Mouse (Mus musculus) MEL (cell line): ENCODE data around the gene Cul1.

Experiments
- CHD2 ChIP-seq: IDR thresholded peaks from 2 replicates; pipeline ENCODE4 v1.6.1; 2011; ENCODE audit warnings: low read length, improper control_type of control experiment
- CTCF ChIP-seq, 3 experiments: IDR thresholded peaks in 2 of 3; conservative IDR thresholded peaks in 1 of 3; 2 replicates each; pipeline ENCODE4 v1.5.1; 2011 to 2012; ENCODE audit warnings: low read length in 3 of 3, low read depth in 2 of 3, mild to moderate bottlenecking in 2 of 3, improper control_type of control experiment in 1 of 3, inconsistent platforms in 1 of 3, mixed read lengths in 1 of 3, moderate library complexity in 1 of 3; ENCODE audit not compliant: control insufficient read depth in 1 of 3, insufficient read depth in 1 of 3, poor library complexity in 1 of 3, severe bottlenecking in 1 of 3
- EP300 ChIP-seq, 2 experiments: IDR thresholded peaks; 2 replicates each; pipeline ENCODE4 v1.6.1; 2011; ENCODE audit warnings: improper control_type of control experiment in 2 of 2, low read length in 2 of 2, low read depth in 1 of 2, mild to moderate bottlenecking in 1 of 2
- GATA1 ChIP-seq: IDR thresholded peaks from 2 replicates; pipeline ENCODE4 v1.6.1; 2011; ENCODE audit warnings: low read depth, low read length, improper control_type of control experiment
- JUND ChIP-seq: IDR thresholded peaks from 2 replicates; pipeline ENCODE4 v1.6.1; 2011; ENCODE audit warnings: low read depth, mild to moderate bottlenecking, improper control_type of control experiment, low read length
- MAZ ChIP-seq: IDR thresholded peaks from 2 replicates; pipeline ENCODE4 v1.6.1; 2012; ENCODE audit warnings: low read depth, mild to moderate bottlenecking, inconsistent platforms, low read length, improper control_type of control experiment
- POLR2A ChIP-seq, 2 experiments: IDR thresholded peaks; 2 replicates each; pipeline ENCODE4 v1.6.1; 2011 to 2012; ENCODE audit warnings: low read length in 2 of 2, mild to moderate bottlenecking in 2 of 2, control low read depth in 1 of 2, improper control_type of control experiment in 1 of 2, low read depth in 1 of 2, moderate library complexity in 1 of 2; ENCODE audit not compliant: control insufficient read depth in 1 of 2, insufficient read depth in 1 of 2, poor library complexity in 1 of 2
- RAD21 ChIP-seq: IDR thresholded peaks from 2 replicates; pipeline ENCODE4 v1.6.1; 2011; ENCODE audit warnings: mild to moderate bottlenecking, low read depth, low read length, improper control_type of control experiment
- SMC3 ChIP-seq: IDR thresholded peaks from 2 replicates; pipeline ENCODE4 v1.6.1; 2011; ENCODE audit warnings: low read depth, low read length, improper control_type of control experiment
- TAL1 ChIP-seq: IDR thresholded peaks from 2 replicates; pipeline ENCODE4 v1.6.1; 2012; ENCODE audit warnings: mild to moderate bottlenecking, inconsistent platforms, low read length, moderate library complexity, mixed read lengths
- TBP ChIP-seq: IDR thresholded peaks from 2 replicates; pipeline ENCODE4 v1.8.0; 2011; ENCODE audit warnings: low read depth, low read length, improper control_type of control experiment
- TCF12 ChIP-seq: IDR thresholded peaks from 2 replicates; pipeline ENCODE4 v1.6.1; 2014; ENCODE audit warnings: low read depth, mild to moderate bottlenecking, inconsistent platforms, low read length, improper control_type of control experiment, moderate library complexity
- USF2 ChIP-seq, 2 experiments: IDR thresholded peaks; 2 replicates each; pipeline ENCODE4 v1.6.1; 2011 to 2012; ENCODE audit warnings: improper control_type of control experiment in 2 of 2, low read length in 2 of 2, borderline replicate concordance in 1 of 2, inconsistent platforms in 1 of 2, low read depth in 1 of 2, mild to moderate bottlenecking in 1 of 2; ENCODE audit not compliant: insufficient read depth in 1 of 2

DNA sequence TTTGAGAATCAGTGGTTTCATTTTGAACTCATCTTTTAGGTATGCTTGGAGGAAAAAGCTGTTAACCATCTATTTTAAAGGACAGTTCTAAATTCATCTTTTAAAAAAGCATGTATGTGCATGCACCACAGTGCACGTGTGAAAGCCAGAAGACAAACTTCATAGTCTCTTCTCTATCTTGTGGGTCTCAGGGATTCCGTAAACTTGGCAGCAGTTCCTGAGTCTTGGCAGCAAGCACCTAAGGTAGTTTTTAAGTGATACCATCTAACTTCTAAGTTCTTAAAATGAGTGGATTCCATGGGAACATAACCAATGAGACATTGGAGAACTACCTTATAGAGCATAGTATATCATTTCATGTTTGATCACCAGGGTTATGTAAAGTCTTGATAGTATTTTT, 3.7 kb downstream of the Cul1 start:
- TF ChIP-seq CTCF (IDR thresholded peaks at IDR 0.05 in 2 of 3, conservative IDR thresholded peaks at IDR 0.05 in 1 of 3; ENCODE audit: control insufficient read depth in 1 of 3, insufficient read depth in 1 of 3, low read depth in 2 of 3, low read length in 3 of 3, poor library complexity in 1 of 3, severe bottlenecking in 1 of 3) = no peak
- no peak for TF ChIP-seq EP300 (IDR thresholded peaks at IDR 0.05; ENCODE audit: low read depth in 1 of 2, low read length in 2 of 2)
- no peak for TF ChIP-seq POLR2A (IDR thresholded peaks at IDR 0.05; ENCODE audit: control insufficient read depth in 1 of 2, insufficient read depth in 1 of 2, low read depth in 1 of 2, low read length in 2 of 2, poor library complexity in 1 of 2)
- no peak for TF ChIP-seq MAZ
- TF ChIP-seq SMC3 = no peak
- TF ChIP-seq GATA1 = no peak
- no peak for TF ChIP-seq TBP
- TF ChIP-seq CHD2 = no peak
- no peak for TF ChIP-seq USF2 (IDR thresholded peaks at IDR 0.05; ENCODE audit: borderline replicate concordance in 1 of 2, insufficient read depth in 1 of 2, low read depth in 1 of 2, low read length in 2 of 2)
- TF ChIP-seq RAD21 = no peak
- no peak for TF ChIP-seq TCF12
- TF ChIP-seq TAL1 = no peak
- TF ChIP-seq JUND = no peak
